Mouse (Mus musculus) gastrocnemius, adult 8-10 months (tissue): ENCODE data around the gene Il10. TPM values are rescaled to one million over a fixed set of nuclear protein-coding genes. Genes with fewer than 3 reads are reported as not detected.
"Not testable (repeated sequence)": the region's sequence is repeated elsewhere in the genome, so short reads cannot be mapped to it uniquely, and the experiment has no call there.

Source experiments
- DNase-seq, 2 experiments: peaks; one replicate each; pipeline ENCODE4 v3.0.0; 2022; ENCODE audit warnings: low spot score in 2 of 2
- total RNA-seq, 4 experiments: library from RNA; stranded (reverse); gene quantifications; 2 replicates each; pipeline ENCODE4 v1.2.4; 2022

Il10 gene
- total RNA-seq, 4 experiments from 2014 or later, result not detected

DNA sequence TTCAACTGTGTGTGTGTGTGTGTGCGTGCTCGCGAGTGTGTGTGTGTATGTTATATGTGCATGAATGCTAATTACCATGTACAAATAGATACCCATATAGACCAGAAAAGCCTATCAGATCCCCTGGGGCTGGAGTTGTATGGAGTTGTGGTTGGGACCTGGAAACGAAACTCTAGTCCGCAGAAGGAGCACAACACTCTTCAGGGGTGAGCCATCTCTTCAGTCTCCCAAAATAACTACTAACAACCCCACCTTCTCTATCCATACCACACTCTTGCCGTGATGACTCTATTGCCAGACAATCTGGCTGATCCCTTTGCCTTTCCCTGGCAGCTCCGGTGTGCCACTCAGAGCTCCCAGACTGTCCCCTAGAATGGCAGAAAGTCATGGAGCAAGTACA lies 3.8 kb upstream of the Il10 start:
- DNase-seq, result no peak

DNA sequence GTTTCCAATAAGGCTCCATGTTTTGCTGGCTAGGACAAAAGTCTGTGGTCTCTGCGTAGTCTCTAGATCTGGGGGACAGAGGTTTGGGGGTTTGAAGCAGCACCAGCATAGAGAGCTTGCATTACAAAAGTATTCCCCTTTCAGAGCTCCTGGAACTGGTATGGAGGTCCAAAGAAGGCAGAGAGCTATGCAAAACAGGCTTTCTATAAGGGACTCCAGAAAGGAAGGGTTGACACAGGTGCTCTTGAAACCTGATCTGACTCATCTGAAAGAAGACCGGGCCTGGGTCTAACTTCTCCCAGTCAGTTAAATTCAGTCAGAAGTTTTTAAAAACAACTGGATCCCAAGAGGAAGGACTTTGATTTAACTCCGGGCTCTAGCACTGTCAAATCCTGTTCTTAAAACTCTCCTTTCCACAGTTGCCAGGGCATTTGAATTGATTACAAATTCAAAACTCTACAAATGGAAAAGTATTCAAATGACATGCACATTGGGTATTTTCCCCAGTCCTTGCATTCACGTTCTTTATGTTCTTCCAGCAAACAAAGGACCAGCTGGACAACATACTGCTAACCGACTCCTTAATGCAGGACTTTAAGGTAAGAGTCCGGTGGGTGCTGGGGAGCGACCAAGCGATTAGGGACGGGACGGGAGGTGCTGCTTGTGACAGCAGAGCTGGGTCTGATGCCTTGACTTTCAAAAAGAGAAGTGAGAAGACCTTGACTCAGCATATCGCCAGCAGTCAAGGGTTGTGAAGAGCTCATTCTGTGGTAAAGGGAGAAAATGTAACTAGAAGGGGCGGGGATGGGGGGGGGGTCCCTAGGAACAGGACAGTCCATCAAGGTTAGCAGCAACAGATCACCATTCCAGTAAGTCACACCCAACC lies 1.0 kb downstream of the Il10 start:
- no peak for DNase-seq

DNA sequence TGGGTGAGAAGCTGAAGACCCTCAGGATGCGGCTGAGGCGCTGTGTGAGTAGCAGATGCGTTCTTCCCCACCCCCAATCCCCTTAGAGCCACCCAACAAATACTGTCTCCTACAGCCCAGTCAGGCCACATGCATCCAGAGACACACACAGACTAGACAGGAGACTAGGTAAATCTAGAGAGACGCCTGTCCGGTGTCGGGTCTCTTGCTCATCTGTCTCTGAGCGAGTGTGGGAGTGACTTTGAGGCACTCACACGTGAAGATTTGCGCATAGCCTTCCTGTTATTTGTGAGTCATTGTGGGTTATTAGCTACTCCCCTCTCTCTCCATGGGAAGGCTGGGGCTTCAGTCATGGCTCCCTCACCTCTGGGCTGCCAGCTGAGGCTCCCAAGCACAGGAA lies 1.8 kb downstream of the Il10 start:
- DNase-seq, result no peak

DNA sequence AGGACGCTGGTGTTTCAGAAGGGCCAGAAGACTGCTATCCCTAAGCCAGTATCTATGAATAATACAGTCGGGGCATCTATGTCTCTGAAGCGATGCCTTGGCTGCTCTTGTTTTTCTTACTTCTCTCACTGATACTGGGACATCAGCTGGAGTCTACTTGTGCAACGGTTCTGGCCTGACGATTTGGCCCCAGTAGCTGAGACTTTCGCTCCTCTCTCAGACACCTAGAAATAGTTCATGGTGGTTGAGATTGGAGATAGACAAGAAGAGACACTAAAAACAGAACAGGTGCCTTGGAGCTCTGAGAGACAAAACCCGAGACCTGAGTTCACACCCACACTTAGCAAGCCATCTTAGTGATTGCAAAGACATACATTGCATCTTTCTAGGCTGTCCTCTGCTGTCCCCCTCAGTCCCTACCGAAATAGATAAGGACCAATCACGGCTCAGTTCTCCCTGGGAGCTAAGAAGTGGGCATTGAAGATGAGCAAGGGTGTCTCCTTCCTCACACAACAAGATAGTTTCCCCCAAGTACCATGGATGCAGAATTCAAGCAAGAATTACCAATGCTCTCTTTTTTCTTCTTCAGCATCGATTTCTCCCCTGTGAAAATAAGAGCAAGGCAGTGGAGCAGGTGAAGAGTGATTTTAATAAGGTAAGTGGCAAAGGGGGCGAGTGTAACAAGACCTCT lies 2.4 kb downstream of the Il10 start:
- no peak for DNase-seq

DNA sequence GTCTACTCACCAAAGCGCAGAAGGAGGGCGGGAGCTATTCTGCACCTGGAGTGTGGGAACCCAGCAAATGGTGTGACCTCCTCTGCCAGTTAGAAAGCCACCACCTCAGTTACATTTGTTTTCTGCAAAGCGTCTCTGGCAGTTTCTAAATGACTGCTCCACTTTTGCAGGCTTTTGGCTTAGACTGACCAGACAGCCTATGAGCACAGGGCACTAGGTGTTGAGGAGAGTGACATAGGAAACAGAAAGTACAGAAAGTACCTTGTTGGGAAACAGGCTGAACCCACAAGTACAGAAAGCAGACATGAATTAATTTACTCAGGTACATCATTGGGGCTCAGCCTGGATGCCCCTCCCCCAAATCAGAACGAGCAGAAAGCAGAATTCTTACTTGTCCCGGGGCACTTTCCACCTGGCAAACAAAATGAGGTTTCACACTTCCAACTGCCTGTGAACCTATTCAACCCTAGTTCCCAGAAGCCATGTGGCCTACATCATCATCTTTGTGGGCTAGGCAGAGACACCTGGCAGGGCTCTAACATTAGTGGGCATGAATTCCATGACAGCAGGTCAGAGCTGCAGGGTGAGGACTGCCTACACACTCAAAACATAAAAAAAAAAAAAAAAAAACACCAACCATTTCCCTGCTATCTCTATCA lies 3.1 kb downstream of the Il10 start:
- no peak for DNase-seq

DNA sequence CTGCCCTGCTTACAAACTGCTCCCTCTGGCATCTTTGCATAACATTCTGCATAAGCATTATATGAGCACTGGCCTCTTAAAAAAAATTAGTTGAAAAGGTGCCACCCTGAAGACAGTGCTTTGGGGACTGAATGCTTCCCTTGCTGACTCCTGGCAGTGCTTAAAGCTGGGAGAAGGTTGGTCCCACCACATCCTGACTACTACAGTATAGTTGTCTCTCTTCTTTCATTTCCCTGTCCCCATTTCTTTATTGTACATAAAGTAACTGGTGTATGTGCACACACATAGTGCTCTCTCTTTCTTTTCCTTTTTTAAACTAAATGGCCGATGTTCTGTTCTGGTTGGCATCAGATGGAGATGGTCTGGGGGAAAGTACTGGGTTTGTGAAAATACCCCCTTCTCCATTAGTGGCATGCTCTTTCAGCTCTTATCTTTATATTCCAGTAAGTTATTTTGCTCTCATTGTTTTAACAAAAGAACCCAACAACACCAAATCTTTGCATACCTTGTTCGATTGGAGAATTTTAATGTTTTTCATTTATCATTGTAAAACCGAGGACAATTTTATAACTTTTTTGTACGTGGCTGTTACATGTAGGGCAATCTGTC lies 3.7 kb downstream of the Il10 start:
- not testable (repeated sequence) for DNase-seq

DNA sequence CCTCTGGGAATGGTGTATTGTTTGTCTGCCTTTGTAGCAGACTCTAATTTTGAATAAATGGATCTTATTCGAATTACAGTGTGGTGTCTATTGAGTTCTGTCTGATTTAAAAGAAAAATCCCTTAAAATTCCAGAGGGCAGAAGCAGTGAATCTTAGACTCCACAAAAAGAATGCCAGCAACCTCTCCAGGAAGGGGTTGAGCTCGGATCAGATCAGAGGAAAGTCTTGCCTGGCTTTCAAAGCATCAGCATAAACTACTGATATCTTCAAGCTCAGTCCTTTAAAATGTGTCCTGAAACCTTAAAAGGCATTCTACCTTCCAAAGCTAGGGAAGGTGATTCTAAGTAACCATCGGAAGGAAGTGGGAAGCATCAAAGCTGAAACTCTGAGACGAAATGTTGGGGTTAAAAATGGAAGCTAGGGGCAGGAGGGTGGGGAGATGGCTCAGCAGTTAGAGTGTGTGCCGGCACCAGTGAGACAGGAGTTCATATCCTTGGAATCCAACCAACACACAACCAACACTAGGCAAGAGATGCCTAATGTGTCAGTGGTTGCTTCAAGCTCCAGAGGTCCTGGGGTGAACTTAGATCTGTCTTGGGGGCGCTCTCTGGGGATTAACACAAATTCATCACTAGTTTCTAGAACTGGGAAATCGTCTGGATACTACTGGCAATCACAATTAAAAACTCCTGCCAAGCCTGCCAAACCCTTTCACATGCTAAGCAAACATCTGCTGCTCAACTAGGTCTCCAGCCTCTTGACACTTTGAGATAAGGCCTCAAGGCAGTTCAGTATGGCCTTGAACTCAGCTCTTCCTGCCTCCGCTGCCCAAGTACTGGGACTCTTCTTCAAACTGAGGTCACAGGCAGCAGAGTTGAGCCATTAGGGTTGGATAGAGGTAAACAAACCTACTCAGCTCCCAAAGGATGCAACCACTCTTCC lies 5.5 kb downstream of the Il10 start:
- no peak for DNase-seq

DNA sequence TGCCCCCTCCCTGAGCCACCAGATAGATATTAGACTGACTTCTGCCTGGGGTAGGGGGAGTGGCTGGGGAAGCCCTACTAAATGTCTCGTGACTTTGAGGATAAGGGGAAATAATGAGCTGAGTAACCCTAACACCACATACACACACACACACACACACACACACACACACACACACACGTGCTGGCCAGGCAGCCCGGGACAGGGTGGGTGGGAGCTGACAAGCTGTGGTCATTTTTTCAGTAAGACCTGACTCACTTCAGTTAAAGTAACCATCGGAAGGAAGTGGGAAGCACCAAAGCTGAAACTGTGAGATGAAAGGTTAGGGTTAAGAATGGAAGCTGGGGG lies 6.2 kb downstream of the Il10 start:
- no peak for DNase-seq

DNA sequence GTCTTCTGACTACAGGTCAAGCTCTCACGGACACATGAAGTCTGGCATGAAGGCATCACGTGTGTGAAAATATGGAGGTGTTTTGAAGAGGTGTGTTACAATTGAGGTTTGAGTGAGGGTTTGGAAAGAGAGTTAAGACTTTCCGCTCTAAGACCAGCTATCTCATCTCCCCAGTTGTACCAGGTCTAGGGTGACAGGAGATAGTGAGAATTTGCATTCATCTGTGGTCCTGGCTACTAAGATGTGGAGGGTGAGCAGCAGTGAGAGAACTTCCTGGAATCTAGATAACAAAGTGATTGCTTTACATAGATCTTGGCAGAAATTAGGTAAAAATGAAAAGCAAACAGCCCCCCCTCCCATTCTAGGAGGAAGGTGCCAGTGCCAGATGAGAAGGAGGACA lies 9.6 kb downstream of the Il10 start:
- no peak for DNase-seq

DNA sequence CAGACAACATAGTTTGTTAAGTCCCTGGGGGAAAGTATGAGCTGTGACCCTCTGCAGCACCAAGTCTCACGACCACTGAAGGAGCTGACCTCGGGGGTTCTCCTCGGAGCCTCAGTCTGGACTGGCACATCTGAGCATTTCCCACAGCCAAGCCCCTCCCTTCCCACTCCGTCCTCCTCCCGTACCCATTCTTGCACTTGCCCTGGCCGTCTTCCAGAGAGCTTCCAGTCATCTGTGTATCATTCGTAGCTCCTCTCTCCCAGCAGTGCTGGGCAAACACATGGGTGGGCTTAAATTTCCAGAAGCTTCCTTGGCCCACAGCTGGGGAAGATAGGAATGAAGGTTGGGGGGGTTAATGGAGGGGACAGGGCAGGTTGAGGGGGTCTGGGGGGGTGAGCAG lies 10.6 kb downstream of the Il10 start:
- DNase-seq, result no peak

DNA sequence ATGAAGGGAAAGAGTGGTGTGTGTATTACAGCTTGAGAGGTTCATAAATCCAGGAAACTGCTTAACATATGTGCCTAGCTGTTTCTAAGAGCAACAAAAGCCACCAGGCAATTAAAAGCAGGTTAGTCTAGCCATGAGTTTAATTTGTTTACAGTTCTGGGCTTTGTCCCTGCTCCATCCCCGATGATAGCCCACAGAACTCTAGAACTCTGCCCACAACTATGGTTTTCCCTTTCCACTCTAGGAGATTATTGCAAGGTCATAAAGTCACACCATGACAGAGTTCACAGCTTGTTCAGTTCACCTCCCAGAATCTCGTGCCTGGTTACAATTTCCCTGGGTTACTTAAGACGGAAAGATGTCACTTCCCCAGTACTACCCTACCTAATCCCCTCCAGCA lies 11.6 kb downstream of the Il10 start:
- no peak for DNase-seq

DNA sequence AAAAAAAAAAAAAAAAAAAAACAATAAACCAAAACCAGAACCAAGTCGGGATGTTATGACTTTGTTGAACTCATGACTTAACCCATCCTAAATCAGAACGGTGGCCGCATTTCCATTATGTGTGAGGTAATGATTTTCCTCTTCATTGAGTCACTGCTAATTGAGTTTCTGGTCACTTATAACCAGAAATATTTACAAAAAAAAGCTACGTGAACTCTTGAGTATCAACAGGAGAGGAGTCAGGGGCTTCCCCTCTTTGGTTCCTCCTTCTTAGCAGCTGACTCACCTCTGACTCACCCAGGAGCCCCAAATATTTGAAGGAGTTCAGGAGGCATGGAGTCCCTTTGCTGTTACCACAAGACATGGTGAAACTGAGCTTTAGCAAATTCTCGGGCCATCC lies 18.4 kb downstream of the Il10 start:
- no peak for DNase-seq

DNA sequence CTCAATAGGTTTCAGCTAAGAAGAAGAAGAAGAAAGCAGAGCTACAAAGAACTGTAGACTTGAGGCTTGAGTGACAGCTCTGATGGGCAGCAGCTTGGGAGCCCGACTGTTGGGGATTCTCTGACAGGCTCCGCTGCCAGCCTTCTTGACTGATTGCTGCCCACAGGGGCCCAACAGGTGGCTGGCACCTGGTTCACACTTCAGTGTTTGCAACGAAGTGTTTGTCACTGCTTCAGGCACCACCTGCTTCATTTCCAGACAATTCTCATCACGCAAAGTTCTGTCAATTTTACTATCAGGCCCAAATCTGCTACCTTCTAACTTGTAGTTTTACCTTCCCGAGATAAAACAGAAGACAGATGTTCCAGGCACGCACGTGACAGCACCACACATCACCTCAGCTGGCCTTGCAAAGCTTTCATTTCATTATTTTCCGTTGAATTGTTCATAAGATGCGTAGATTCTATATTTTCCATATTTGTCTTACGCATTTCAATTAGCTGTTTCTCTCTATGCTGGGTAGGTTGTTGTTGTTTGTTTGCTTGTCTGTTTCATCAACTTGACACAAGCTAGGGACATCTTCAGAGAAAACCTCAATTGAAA lies 18.9 kb downstream of the Il10 start:
- DNase-seq, result no peak

DNA sequence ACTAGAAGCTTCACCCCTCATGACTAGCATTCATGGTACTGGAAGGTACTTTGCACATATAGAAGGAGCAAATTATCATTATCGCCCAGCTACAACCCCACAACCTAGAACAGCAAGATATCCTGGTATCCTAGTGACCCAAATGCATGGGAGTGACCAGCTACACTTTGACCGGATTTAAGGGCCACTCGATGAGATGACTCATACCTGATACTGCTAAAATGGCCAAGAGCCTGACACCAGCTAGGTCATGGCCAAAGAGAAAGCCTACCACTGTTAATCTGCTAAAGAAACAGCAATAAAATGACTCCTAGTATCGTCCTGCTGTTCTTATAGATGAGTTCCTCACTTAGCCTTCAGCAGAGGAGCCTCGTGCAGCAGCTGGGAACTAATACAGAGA lies 19.8 kb downstream of the Il10 start:
- no peak for DNase-seq

DNA sequence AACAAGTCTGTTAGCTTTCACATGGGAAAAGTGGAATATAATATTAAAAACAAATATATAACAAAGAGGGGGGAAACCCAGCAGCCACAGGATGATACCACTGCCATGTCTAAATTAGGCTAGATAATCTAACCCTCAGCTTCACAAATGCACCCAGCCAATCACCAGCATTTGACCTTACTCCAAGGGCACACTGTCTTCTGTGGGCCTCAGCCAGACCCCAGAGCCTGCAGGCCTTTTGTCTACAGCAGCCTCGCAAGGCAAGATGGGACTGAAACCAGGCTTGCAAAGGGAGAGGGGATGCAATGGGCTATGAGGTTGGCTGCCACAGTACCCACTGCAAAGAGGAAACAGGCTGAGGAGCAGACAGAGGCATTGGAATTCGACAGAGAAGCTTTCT lies 22.6 kb downstream of the Il10 start:
- no peak for DNase-seq

DNA sequence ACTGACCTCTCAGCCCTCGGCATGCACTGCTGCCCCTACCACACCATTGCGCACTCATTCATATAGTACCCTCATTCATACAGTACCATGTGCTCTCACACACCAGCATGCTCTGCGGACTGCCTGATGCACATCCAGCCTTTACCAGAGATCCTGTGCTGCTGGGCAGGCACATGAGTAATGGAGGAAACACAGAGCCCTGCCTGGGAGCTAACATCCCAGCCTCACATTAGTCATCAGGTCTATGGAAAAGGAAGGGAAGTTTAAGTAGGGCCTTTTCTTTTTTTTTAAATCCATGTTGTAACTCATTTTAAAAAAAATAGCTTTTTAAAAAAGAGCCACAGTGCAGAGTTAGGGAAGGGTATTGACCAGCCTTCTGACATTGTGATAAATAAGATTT lies 23.1 kb downstream of the Il10 start:
- no peak for DNase-seq

DNA sequence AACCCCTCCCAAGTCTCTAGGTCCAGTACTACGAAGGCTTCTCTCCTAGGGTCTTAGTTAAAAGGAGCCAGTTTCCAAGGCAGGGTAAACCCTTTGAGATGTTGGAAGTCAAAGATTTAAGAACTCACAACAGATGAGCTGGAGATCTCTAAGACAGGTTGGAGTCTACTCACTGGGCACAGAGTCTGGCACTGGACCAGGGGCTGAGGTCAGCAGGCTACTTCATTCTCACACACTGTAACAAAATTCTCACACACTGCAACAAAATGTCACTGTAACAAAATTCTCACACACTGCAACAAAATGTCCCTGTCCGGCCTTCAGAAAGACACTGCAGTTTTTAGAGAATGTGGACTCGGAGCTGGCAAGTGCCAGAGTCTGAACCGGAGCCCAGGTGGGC lies 24.0 kb downstream of the Il10 start:
- no peak for DNase-seq

DNA sequence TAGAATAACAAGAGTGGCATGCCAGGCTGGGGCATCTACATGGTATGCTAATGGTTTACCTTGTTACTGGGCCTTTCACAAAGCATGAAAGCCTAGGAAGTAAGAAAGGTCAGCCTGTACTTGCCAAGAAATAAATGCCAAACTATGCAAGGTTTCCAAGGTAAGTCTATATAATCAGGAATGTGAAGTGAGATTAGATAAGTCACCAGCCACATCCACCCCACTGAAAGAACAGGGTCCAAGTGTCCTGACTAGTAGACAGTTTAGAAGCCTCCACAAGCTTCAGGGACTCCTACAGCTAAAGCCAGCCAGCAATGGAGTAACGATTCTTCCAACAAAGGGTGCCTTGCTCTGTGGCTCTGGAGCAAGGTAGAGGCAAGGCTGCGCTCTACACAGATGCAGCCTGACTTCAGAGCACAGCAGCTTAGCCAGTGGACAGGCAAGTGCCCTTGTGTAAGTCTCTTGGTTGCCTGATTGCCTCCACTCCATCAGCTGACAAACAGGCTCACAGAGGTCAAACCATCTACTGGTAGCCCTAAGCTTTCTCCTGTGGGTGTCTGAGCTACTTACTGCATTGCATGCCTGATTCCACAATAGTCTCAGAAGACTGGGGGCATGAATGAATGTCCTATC lies 26.2 kb downstream of the Il10 start:
- DNase-seq, result no peak

DNA sequence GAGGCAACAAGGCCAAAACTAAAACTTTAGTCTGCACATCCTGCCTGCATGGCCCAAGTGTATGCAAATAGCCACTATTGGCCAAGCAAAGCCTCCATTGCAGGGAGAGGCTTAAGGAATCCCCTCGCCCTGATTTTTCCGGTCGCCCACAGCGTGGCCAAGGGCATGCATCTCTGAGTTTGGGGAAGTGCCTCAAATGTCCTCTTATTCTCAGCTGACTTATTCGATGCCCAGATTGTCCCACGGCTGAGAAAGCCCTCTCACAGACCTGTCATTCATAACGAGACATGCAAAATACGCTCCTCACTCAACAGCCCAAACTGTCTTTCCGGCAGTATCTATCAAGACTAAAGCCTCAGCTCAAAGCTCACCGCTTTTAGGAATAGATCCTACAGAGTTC lies 27.0 kb downstream of the Il10 start:
- no peak for DNase-seq
